In the genomic region with DNA sequence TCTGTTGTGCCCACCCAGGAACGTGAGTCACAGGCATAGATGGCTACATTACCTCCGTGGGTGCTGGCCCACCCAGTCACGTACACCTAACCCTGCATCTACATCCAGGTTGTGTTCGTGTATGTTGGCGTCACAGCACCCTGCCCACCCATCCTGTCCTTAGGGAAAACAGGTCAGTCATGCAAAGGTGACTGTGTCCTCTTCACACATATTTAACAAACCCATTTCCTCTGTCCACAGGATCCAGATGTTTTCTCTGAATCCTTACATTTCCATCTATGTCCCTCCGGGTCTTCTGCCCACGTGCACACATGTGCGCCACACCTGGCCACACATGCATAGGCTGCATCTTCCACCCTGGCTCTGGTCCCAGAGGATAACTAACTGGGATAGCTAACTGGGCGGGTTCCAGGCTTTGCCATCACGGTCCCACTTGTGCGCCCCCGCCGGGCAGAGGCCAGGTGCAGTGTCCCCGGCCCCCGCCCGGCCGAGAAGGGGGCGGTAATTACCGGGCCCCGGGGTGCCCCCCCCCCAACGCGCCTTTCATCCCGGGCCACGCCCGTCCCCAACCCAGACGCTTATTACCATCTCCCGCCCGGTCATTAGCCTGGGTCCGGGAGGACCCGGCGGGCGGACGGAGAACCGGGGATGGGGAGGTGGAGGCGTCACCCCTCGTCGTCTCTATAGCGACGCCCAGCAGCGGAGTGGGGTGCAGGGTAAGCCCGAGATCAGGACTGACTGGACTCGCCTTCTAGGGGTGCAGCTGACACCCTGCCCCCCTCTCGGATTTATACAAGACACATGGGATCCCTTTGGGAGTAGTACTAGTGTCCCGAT, we compare ENCODE assay signal across 7 mouse cellular contexts. TPM values are rescaled to one million over a fixed set of nuclear protein-coding genes. Genes with fewer than 3 reads are reported as not detected.
DNase-seq lines count a peak whose midpoint lies in the region; ATAC-seq and TF ChIP-seq lines count a peak whose summit lies in the region.

No protein-coding gene starts in this region.

- H3K4me1 ChIP-seq in testis, adult 2 months (ENCODE audit: control insufficient read depth, insufficient read depth, low read length): peaks cover 33% of the 10 kb centered on the region
- H3K4me1 ChIP-seq in embryonic facial prominence, embryonic 10.5 days: peaks cover 86% of the 10 kb centered on the region
- peaks cover 23% of the 10 kb centered on the region for H3K4me1 ChIP-seq in hindbrain, embryonic 11.5 days (replicated peaks; ENCODE audit: control insufficient read depth, insufficient read depth, low read length)
- H3K4me1 ChIP-seq in limb, embryonic 15.5 days: peaks cover 82% of the 10 kb centered on the region
- peaks cover 74% of the 10 kb centered on the region for H3K4me1 ChIP-seq in neural tube, embryonic 15.5 days

- ATAC-seq in hindbrain, embryonic 11.5 days (ENCODE audit: low FRiP score): peak; percentile 10
- no peak for ATAC-seq in limb, embryonic 15.5 days (ENCODE audit: insufficient number of reproducible peaks, low FRiP score, low TSS enrichment, low read depth)
- ATAC-seq in neural tube, embryonic 15.5 days (ENCODE audit: low FRiP score): peak; percentile 1; the same call in 1 of the 2 replicates

- no peaks in the 10 kb centered on the region for H3K27me3 ChIP-seq in testis, adult 2 months (ENCODE audit: control insufficient read depth, insufficient read depth, low read length)
- H3K27me3 ChIP-seq in embryonic facial prominence, embryonic 10.5 days (replicated peaks; ENCODE audit: low read depth, poor library complexity, severe bottlenecking): no peaks in the 10 kb centered on the region
- H3K27me3 ChIP-seq in hindbrain, embryonic 11.5 days (ENCODE audit: control insufficient read depth, insufficient read depth, low read length): 0 out of 2 replicates have a peak, but pooled peaks cover 2% of the 10 kb centered on the region
- no peaks in the 10 kb centered on the region for H3K27me3 ChIP-seq in limb, embryonic 15.5 days
- no peaks in the 10 kb centered on the region for H3K27me3 ChIP-seq in neural tube, embryonic 15.5 days (replicated peaks)

- H3K4me3 ChIP-seq in testis, adult 2 months (ENCODE audit: control insufficient read depth, low read depth, low read length): peak overlapping the region; percentile 68
- H3K4me3 ChIP-seq in embryonic facial prominence, embryonic 10.5 days: peak overlapping the region; percentile 58
- H3K4me3 ChIP-seq in hindbrain, embryonic 11.5 days (ENCODE audit: low read depth, low read length): peak overlapping the region; percentile 34
- H3K4me3 ChIP-seq in limb, embryonic 15.5 days: peak overlapping the region; percentile 41
- H3K4me3 ChIP-seq in neural tube, embryonic 15.5 days (replicated peaks): peak overlapping the region; percentile 48

- peak overlapping the region; percentile 70 for H3K4me2 ChIP-seq in hindbrain, embryonic 11.5 days (replicated peaks; ENCODE audit: low read depth, low read length)
- peak overlapping the region; percentile 94 for H3K4me2 ChIP-seq in limb, embryonic 15.5 days
- peak overlapping the region; percentile 96 for H3K4me2 ChIP-seq in neural tube, embryonic 15.5 days

- H3K9me3 ChIP-seq in embryonic facial prominence, embryonic 10.5 days: no peaks in the 10 kb centered on the region
- H3K9me3 ChIP-seq in hindbrain, embryonic 11.5 days (ENCODE audit: control insufficient read depth, low read length): no peaks in the 10 kb centered on the region
- no peaks in the 10 kb centered on the region for H3K9me3 ChIP-seq in limb, embryonic 15.5 days
- H3K9me3 ChIP-seq in neural tube, embryonic 15.5 days (replicated peaks): no peaks in the 10 kb centered on the region

- no peaks in the 10 kb centered on the region for H3K36me3 ChIP-seq in testis, adult 2 months (ENCODE audit: control insufficient read depth, insufficient read depth, low read length)
- H3K36me3 ChIP-seq in embryonic facial prominence, embryonic 10.5 days (replicated peaks): peaks cover 7% of the 10 kb centered on the region
- H3K36me3 ChIP-seq in hindbrain, embryonic 11.5 days (ENCODE audit: control insufficient read depth, insufficient read depth, low read length): no peaks in the 10 kb centered on the region
- no peaks in the 10 kb centered on the region for H3K36me3 ChIP-seq in limb, embryonic 15.5 days
- no peaks in the 10 kb centered on the region for H3K36me3 ChIP-seq in neural tube, embryonic 15.5 days

- no peak for TF ChIP-seq POLR2A in testis, adult 2 months (IDR thresholded peaks at IDR 0.05; ENCODE audit: control insufficient read depth, low read depth, low read length)

- WGBS in embryonic facial prominence, embryonic 10.5 days: 9% methylated on average over 44 of the region's 44 CpGs
- WGBS in hindbrain, embryonic 11.5 days: 10% methylated on average over 43 of the region's 44 CpGs
- 6% methylated on average over 44 of the region's 44 CpGs for WGBS in limb, embryonic 15.5 days
- 8% methylated on average over 43 of the region's 44 CpGs for WGBS in neural tube, embryonic 15.5 days

- peak overlapping the region; percentile 15; the same call in 1 of the 2 replicates for H3K27ac ChIP-seq in testis, adult 2 months (ENCODE audit: control insufficient read depth, insufficient read depth, low read depth, low read length)
- H3K27ac ChIP-seq in embryonic facial prominence, embryonic 10.5 days (replicated peaks): peak overlapping the region; percentile 76
- peak overlapping the region; percentile 77 for H3K27ac ChIP-seq in hindbrain, embryonic 11.5 days (ENCODE audit: low read depth, low read length)
- peak overlapping the region; percentile 92 for H3K27ac ChIP-seq in limb, embryonic 15.5 days
- peak overlapping the region; percentile 90 for H3K27ac ChIP-seq in neural tube, embryonic 15.5 days (replicated peaks)

- DNase-seq in testis, postnatal 10 days (ENCODE audit: low spot score): no peak
- DNase-seq in embryonic facial prominence, embryonic 10.5 days (ENCODE audit: low spot score): no peak
- no peak for DNase-seq in hindbrain, embryonic 11.5 days (ENCODE audit: low spot score)
- no peak for DNase-seq in embryo, embryonic 9.5 days (ENCODE audit: extremely low spot score)

- peak overlapping the region; percentile 49 for H3K9ac ChIP-seq in hindbrain, embryonic 11.5 days (ENCODE audit: low read depth, low read length)
- peak overlapping the region; percentile 27 for H3K9ac ChIP-seq in limb, embryonic 15.5 days
- peak overlapping the region; percentile 67 for H3K9ac ChIP-seq in neural tube, embryonic 15.5 days (replicated peaks)

- no peak for TF ChIP-seq CTCF in testis, adult 2 months (IDR thresholded peaks at IDR 0.05; ENCODE audit: control insufficient read depth, insufficient read depth, insufficient replicate concordance, low read depth, low read length)

RNA-seq across cellular contexts. Expression of a gene that starts 1.4 kb away (rescaled TPM):
- 105 and 127 TPM in 2 replicates for polyA plus RNA-seq in testis, adult 2 months (2012; rRNA removed)
- 93.2 and 110 TPM in 2 replicates for polyA plus RNA-seq in embryonic facial prominence, embryonic 10.5 days (2016; fragmentation: Nextera tagmentation; extraction: Ambion mirVana)
- polyA plus RNA-seq in hindbrain, embryonic 11.5 days (2014; fragmentation: Nextera tagmentation; extraction: Ambion mirVana): 83.4 and 90.4 TPM in 2 replicates
- polyA plus RNA-seq in limb, embryonic 15.5 days (2015; fragmentation: Nextera tagmentation; extraction: Ambion mirVana): 102 and 103 TPM in 2 replicates
- polyA plus RNA-seq in neural tube, embryonic 15.5 days (2015; fragmentation: Nextera tagmentation; extraction: Ambion mirVana): 284 and 345 TPM in 2 replicates

RNA-seq across cellular contexts. Expression of a gene that starts 8.4 kb away (rescaled TPM):
- polyA plus RNA-seq in testis, adult 2 months (2012; rRNA removed): 7.4 and 7.9 TPM in 2 replicates
- polyA plus RNA-seq in embryonic facial prominence, embryonic 10.5 days (2016; fragmentation: Nextera tagmentation; extraction: Ambion mirVana): 10.8 and 12.0 TPM in 2 replicates
- polyA plus RNA-seq in hindbrain, embryonic 11.5 days (2014; fragmentation: Nextera tagmentation; extraction: Ambion mirVana): 7.6 and 9.4 TPM in 2 replicates
- 12.8 and 13.3 TPM in 2 replicates for polyA plus RNA-seq in limb, embryonic 15.5 days (2015; fragmentation: Nextera tagmentation; extraction: Ambion mirVana)
- polyA plus RNA-seq in neural tube, embryonic 15.5 days (2015; fragmentation: Nextera tagmentation; extraction: Ambion mirVana): 13.5 and 14.3 TPM in 2 replicates

RNA-seq across cellular contexts. Expression of a gene that starts 14.9 kb away (rescaled TPM):
- polyA plus RNA-seq in testis, adult 2 months (2012; rRNA removed): 1.1 and 1.4 TPM in 2 replicates
- polyA plus RNA-seq in embryonic facial prominence, embryonic 10.5 days (2016; fragmentation: Nextera tagmentation; extraction: Ambion mirVana): 45.2 and 50.1 TPM in 2 replicates
- polyA plus RNA-seq in hindbrain, embryonic 11.5 days (2014; fragmentation: Nextera tagmentation; extraction: Ambion mirVana): 24.8 and 34.2 TPM in 2 replicates
- 27.0 and 29.3 TPM in 2 replicates for polyA plus RNA-seq in limb, embryonic 15.5 days (2015; fragmentation: Nextera tagmentation; extraction: Ambion mirVana)
- polyA plus RNA-seq in neural tube, embryonic 15.5 days (2015; fragmentation: Nextera tagmentation; extraction: Ambion mirVana): 25.9 and 31.2 TPM in 2 replicates

RNA-seq across cellular contexts. Expression of a gene that starts 16.3 kb away (rescaled TPM):
- polyA plus RNA-seq in testis, adult 2 months (2012; rRNA removed): 70.1 and 79.2 TPM in 2 replicates
- polyA plus RNA-seq in embryonic facial prominence, embryonic 10.5 days (2016; fragmentation: Nextera tagmentation; extraction: Ambion mirVana): 22.2 TPM in 2 replicates
- polyA plus RNA-seq in hindbrain, embryonic 11.5 days (2014; fragmentation: Nextera tagmentation; extraction: Ambion mirVana): 66.7 and 67.1 TPM in 2 replicates
- polyA plus RNA-seq in limb, embryonic 15.5 days (2015; fragmentation: Nextera tagmentation; extraction: Ambion mirVana): 13.4 and 14.0 TPM in 2 replicates
- 19.4 and 20.5 TPM in 2 replicates for polyA plus RNA-seq in neural tube, embryonic 15.5 days (2015; fragmentation: Nextera tagmentation; extraction: Ambion mirVana)

RNA-seq across cellular contexts. Expression of a gene that starts 23.7 kb away (rescaled TPM):
- 3.8 and 5.1 TPM in 2 replicates for polyA plus RNA-seq in testis, adult 2 months (2012; rRNA removed)
- polyA plus RNA-seq in embryonic facial prominence, embryonic 10.5 days (2016; fragmentation: Nextera tagmentation; extraction: Ambion mirVana): 4.9 and 8.5 TPM in 2 replicates
- 15.1 and 16.7 TPM in 2 replicates for polyA plus RNA-seq in hindbrain, embryonic 11.5 days (2014; fragmentation: Nextera tagmentation; extraction: Ambion mirVana)
- 5.9 and 6.8 TPM in 2 replicates for polyA plus RNA-seq in limb, embryonic 15.5 days (2015; fragmentation: Nextera tagmentation; extraction: Ambion mirVana)
- 91.9 and 93.0 TPM in 2 replicates for polyA plus RNA-seq in neural tube, embryonic 15.5 days (2015; fragmentation: Nextera tagmentation; extraction: Ambion mirVana)

Comparison
In these comparisons a context has a peak if more than half of its experiments do, and no peak if none do; other contexts are left out.
1. H3K27ac ChIP-seq: peak in every context shown above with its lines; median percentile 92 in limb, embryonic 15.5 days; 90 in neural tube, embryonic 15.5 days; 77 in hindbrain, embryonic 11.5 days; 76 in embryonic facial prominence, embryonic 10.5 days; 15 in testis, adult 2 months.
2. RNA of a gene that starts 14.9 kb away (polyA plus RNA-seq): 45.2 to 50.1 TPM in embryonic facial prominence, embryonic 10.5 days, 25.9 to 31.2 TPM in neural tube, embryonic 15.5 days, 27.0 to 29.3 TPM in limb, embryonic 15.5 days and 24.8 to 34.2 TPM in hindbrain, embryonic 11.5 days; 1.1 to 1.4 TPM in testis, adult 2 months; every median in the first group is over 10 times any median in the second.
3. Peak in every context shown above with its lines, with median percentiles within 50 percentile points of each other: H3K4me3 ChIP-seq, H3K4me2 ChIP-seq and H3K9ac ChIP-seq.